Mouse (Mus musculus) CD8-positive naive resting alpha-beta T cell, adult 2 months (primary cell): ENCODE measurements around the gene Ica1.

Experiments used
- DNase-seq, 2 experiments: peaks; one replicate each; pipeline ENCODE4 v3.0.0; 2022; ENCODE audit warnings: low read depth in 2 of 2, low spot score in 2 of 2

Gene Ica1

GRCm38 (mm10) chr6:8778296-8778649 is at the start of gene Ica1:
Gene Ica1 (minus strand): TSS chr6:8778488.
- no peak for DNase-seq

DNA sequence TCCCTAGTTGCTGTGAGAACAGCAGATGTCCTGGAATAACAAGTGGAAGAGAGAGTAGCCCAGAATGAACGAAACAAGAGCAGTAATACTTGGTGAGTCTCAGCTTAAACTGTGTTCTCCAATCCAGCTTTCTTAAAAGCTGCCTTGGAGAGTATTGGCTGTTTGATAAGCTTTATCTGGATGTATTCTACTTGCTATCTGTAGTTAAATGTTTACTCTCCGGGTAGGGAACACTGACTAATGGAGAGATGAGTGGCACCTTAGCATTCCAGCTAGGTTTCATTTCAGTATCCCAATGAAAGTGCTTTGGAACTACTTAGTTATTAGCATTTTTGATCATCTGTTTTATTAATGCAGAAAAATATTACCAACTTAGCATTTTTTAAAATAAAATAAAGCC is 41.6 kb upstream of the Ica1 start:
- no peak for DNase-seq

GRCm38 (mm10) chr6:8814332-8815002 is 36.2 kb upstream of the Ica1 start:
- DNase-seq: no peak

DNA sequence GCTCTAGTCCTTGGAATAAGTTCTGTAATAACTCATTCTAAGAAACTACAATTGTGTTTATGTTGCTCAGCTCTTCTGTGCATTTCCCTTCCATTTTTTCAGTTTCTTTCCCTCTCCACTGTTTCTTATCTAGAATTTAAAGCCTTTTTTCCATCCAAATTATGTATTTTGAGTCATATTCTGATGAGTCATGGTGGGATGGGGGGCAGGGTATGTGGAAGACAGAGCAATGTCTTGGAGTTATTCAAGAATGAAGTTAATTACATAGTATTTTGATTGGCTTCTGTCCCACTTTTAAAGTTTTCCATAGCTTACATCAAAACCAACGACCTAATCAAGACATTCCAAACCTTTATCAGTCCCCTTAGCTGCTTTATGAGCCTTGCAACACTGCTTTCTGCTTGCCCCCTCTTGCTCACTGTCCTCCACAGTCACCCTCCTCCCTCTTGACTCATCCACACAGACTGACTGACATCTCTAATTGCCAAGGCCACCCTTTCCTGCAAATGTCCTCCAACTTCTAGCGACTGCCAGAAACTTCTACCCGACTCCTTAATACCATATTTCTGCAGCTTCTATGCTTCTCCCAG is 24.4 kb upstream of the Ica1 start:
- no peak for DNase-seq

- no peak for DNase-seq
These were observed 14.1 kb upstream of the Ica1 start for GRCm38 (mm10) chr6:8792385-8792784.

DNA sequence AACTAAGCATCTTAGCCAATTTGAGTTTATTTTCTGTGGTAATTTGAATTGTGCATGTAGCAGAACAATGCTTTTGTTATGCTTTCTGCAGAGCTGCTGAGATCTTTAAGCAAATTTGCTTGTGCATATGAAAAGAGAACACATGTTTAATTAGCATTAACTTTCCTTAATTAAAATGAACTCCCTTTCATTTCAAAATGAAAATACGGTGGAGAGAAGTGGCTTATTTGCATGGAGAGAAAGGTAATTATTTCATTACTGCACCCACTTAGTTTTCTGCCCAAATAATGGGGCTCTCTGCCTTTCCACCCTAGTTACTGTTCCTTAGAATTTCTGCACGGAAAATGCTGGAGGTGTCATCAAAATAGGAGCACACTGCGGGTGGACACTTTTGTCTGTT is 13.5 kb upstream of the Ica1 start:
- DNase-seq: no peak

DNA sequence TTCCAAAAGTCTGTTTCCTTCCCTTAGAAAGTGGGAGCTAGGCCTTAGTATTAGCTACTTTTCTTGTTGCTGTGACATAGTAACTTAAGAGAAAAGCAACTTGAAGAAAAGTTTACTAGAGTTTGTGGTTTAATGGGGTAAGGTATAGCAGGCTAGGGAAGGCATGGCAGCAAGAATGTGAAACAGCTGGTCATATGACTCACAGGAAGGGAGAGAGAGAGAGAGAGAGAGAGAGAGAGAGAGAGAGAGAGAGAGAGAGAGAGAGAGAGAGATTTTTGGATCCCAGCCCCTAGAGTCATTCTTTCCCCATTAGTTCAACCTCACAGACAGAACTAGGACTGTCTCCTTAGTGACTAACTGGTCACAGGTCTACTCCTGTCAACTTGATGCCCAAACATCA is 2.3 kb upstream of the Ica1 start:
- no peak for DNase-seq

DNA sequence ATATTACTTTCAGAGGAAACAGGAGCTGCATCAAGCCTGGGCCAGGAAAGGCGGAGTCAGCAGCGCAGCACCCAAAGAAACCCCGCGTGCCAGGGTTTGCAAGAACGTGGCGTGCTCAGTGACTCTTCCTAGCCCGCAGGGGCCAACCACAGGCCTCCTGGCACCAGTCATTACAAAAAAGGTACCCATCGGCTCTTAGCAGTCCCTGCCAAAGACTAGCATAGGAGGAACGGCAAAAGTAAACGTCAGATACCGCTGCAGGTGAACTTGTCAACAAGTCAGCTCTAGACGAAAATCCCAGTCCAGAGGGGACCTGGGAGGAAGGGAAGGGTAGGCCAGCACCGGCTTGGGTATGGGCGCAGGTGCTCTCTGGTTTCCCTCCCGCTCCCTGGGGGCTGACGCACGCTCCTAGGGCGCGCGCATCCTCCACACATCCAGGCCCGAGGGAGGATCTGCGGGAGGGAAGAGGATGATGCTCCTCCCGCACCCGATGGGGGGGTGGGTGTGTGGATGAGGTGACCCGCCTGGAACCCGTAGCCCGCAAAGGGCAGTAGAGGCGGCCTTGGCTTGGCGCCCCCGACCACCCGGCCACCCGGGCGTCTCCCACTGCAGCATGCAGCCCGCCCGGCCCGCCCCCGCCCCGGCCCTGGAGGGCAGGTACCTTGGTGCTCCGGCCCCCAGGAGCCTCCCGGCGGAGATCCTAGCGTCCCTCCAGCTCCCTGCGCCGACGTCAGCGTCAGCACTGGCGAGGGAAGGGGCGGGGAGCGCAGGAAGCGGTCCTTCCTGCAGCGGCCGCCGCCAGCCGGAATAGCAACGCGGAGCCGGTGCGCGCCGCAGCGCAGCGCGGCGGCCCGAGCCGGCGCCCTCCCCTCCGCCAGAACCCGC is 635 bp downstream of the Ica1 start:
- no peak for DNase-seq

- no peak for DNase-seq
These were observed 6.7 kb downstream of the Ica1 start for GRCm38 (mm10) chr6:8771539-8771938.

DNA sequence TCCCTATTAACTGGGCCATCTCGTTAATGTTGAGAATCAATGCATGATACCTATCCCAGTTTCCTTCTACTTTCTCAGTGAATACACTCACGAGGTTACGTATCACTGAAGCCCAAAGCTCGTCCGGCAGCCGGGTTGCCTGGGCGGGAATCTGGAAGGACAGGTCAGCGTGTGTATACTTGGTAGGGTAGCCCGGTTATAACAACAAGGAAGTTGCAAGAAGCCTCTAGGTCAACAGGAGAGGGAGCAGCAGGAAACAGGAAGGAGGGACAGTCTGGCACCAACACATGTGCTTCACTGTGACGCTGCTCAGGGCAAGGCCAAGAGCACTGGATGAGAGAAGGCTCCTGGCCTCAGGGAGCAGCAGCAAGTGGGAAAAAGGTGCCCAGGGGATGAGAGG is 7.9 kb downstream of the Ica1 start:
- no peak for DNase-seq

DNA sequence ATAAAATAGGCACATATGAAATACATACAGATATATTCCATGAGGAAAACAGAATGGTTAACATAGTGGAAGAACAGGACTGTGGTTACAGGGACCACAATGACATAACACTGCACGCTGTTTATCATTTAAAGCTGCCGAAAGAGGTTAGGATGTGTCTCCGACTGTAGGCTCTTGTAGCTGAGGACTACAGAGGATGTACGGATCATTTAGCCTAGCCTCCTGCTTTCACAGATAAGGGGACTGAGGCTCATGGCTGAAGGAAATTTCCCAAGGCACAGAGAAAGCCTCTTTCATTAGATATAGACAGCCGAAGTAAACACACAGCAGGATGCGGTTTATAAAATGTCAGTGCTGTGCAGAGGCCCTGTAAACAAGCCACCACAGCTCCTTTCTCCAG is 8.5 kb downstream of the Ica1 start:
- DNase-seq: no peak

GRCm38 (mm10) chr6:8766652-8767051 is 11.6 kb downstream of the Ica1 start:
- DNase-seq: no peak

DNA sequence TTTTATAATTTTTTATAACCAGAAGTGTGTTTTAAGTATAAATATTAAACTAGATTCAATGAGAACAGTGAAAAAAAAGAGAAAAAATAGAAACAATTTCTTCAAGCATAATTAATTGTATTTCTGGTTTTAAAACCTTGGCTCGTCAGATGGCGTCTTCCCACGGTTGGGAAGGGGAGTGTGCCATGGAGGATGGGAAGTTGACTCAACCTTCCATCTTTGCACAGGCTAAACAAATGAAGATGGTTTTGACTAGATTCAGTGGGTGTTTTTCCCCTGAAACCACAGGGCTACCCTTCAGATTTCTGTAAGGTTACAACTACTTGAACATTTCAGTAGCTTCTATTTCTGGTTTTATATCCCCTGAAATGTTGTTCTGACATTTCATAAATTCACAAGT is 12.5 kb downstream of the Ica1 start:
- DNase-seq: no peak

- no peak for DNase-seq
These were observed 13.2 kb downstream of the Ica1 start for GRCm38 (mm10) chr6:8765064-8765463.

GRCm38 (mm10) chr6:8760708-8761294 is 17.5 kb downstream of the Ica1 start:
- DNase-seq: no peak

GRCm38 (mm10) chr6:8759901-8760300 is 18.4 kb downstream of the Ica1 start:
- DNase-seq: no peak

GRCm38 (mm10) chr6:8755760-8756276 is 22.5 kb downstream of the Ica1 start:
- DNase-seq: no peak

DNA sequence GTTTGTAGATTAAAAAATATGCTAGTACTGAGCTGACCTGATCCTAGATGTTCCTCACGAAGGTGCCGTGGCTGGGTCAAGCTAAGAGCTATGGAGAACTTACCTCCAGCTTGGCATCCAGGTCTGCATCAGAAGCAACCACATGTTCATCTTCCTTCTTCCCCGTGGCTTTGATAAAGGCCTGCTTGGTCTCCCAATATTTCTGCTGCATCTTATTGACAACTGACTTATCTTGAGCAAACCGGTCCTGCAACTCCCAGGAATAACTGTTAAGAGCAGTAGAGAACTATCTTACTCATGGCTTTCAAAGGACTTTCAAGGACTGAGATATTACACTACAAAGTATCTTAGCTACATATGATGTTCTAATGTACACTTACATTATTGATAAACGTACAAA is 23.8 kb downstream of the Ica1 start:
- DNase-seq: no peak

DNA sequence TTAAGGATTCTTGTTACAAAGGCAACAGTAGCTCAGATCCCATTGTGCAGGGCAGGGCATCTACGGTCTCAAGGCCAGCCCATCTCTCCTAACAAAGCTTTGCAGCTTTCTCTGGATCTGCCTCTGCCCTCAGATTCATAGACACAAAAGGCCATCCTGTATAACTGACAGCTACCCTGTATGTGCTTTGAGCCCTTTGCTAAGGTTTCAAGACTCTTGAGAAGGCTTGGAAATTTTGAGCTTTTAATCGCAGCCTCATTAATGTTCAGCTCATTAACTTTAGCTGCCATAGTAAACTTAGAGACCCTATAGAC is 24.6 kb downstream of the Ica1 start:
- no peak for DNase-seq

DNA sequence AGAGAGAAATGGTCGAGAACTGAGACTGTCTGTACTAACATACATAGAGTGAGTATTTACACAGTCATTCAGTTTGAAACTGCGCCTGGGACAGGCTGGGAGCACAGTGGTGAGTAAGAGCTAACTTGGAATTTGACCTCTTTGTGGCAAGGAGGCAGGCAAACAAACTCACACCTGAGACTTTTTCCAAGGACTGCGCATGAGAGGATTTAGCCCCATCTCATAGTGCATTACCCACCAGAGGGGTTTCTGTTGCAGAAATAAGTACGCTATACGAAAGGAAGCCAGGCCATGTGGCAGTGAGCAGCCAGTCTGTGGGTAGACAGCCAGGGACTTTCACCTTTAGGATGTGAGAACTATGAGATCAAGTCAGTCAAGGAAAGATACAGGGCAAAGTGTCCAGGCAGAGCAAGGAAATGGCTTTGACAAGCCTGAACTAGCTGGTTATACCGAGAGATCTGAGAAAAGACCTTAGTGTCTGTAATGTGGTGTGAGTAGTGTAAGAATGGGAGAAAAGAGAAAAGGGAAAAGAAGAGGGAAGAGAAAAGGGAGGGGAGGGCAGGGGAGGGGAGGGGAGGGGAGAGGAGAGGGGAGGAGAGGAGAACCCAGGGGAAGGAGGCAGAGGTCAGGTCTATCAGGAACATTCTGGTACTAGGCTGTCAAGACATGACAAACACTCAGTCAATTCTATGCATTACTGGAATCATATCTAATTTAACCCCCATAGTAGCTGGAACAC is 25.1 kb downstream of the Ica1 start:
- no peak for DNase-seq

DNA sequence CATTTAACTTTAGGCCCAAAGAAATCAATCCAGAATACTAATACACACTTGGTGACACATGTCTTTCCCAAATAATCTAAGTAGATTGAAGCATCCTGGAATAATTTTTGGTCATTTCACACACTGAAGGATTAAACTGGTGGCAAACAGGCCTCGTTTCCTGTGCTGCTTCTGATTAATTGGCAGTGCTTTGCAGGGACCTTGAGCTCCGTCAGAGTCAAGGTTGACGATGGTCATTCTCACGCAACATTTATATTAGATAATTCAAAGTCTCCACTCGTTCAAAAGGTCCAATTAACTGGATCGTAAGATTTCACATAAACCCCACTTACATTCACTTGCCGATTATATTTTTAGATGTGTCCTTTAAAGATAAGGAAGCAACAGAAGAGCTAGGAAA is 33.4 kb downstream of the Ica1 start:
- no peak for DNase-seq
